Mouse (Mus musculus): Measurements from ENCODE around the gene Tent4b. TPM values are rescaled to one million over a fixed set of nuclear protein-coding genes. Genes with fewer than 3 reads are reported as not detected.

Tent4b gene
- 41.9 TPM for polyA plus RNA-seq (2014; fragmentation: Illumina TruSeq; extraction: RNeasy Lipid Tissue Mini Kit (QIAGEN cat#74804); ENCODE audit: low read depth, low replicate concordance)

DNA sequence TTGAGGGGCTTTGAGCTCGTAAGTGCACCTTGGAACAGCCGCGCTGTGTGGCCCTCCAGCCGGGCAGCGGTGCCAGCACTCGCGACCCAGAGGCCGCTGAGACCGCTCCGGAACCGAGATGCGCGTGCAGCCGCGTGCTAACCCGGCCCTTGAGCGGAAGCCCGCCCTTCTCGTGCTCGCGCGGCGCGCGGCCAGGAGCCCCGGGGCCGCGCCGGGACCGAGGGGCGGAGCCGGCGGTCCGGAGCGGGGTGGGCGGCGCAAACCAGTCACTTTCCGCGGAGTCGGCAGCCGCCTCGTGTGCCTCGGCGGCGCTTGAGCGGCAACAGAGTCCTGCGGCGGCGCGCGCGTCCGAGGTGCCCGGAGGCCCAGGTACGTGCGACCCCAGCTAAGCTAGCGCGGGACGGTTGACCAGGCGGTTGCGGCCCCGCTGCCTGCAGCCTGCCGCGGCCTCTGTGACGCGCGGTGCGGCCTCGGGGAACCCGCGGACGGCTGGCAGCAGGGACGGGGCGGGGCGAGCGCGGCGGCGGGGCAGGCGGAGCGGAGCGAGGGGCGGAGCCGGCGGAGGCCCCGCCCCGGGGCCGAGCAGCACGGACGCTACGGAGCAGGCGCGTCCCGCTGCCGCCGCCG, at the start of gene Tent4b:
Gene Tent4b (plus strand): TSS at position 269 of the 627 bp plus-strand sequence.

DNA sequence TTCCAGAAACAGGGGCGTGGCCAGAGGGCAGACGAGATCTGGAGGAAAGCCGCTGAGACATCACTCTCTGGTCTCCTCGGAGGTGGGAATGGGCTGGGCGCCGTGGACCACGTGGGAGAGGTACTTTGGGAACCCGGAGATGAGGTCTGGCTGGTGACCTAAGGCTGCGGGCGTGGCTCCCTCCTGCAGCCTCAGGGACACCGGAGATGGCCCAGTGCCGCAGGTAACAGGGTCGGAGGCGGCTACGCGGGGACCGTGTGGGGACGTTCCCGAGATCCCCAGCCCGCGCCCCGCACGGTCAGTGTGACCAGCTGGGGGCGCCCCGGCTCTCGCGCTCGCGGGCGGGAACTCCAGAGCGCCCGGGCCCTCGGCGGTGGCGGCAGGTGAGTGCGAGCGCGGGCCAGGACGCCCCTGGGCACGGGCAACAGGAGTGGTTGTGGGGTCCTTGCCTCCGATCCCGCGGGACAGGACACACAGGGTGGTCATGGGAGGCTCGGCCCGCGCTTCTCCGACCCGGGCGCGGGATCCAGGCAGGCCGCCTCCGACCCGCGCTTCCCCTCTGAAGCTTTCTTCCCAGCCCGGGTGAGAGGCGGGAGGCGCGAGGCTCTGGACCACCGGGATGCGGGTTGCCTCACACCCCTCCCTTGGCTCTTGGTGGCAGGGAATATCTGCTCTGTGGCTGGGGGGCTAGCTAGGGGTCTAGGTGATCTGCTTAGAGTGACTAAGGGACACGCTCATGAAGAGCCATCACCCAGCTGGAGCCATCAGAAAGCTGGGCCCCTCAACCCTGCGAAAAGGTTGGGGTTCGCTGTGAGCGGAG, 73.4 kb downstream of the Tent4b start, which contains the start of gene Adcy7:
Gene Adcy7 (plus strand): TSS at position 173 of the 820 bp plus-strand sequence.

Other genes starting within 250 kb of the Tent4b start
- 0.11 TPM for gene Zfp423, start 239.6 kb upstream of the Tent4b start, polyA plus RNA-seq (2014; fragmentation: Illumina TruSeq; extraction: RNeasy Lipid Tissue Mini Kit (QIAGEN cat#74804); ENCODE audit: low read depth, low replicate concordance)
- gene Cnep1r1, start 80.4 kb upstream of the Tent4b start, polyA plus RNA-seq (2014; fragmentation: Illumina TruSeq; extraction: RNeasy Lipid Tissue Mini Kit (QIAGEN cat#74804); ENCODE audit: low read depth, low replicate concordance), result 53.2 TPM
- 23.2 TPM for gene Heatr3, start 61.4 kb upstream of the Tent4b start, polyA plus RNA-seq (2014; fragmentation: Illumina TruSeq; extraction: RNeasy Lipid Tissue Mini Kit (QIAGEN cat#74804); ENCODE audit: low read depth, low replicate concordance)
- 1.8 TPM for gene Adcy7, start 73.2 kb downstream of the Tent4b start, polyA plus RNA-seq (2014; fragmentation: Illumina TruSeq; extraction: RNeasy Lipid Tissue Mini Kit (QIAGEN cat#74804); ENCODE audit: low read depth, low replicate concordance)
- 32.8 TPM for gene Brd7, start 163.0 kb downstream of the Tent4b start, polyA plus RNA-seq (2014; fragmentation: Illumina TruSeq; extraction: RNeasy Lipid Tissue Mini Kit (QIAGEN cat#74804); ENCODE audit: low read depth, low replicate concordance)